Mouse (Mus musculus): Measurements from ENCODE around the gene Bckdha. TPM values are rescaled to one million over a fixed set of nuclear protein-coding genes. Genes with fewer than 3 reads are reported as not detected.
A peak's percentile ranks its signal among the peaks of the same experiment; 100 is the strongest.

Bckdha gene
- polyA plus RNA-seq, 1 experiment = 140 TPM

DNA sequence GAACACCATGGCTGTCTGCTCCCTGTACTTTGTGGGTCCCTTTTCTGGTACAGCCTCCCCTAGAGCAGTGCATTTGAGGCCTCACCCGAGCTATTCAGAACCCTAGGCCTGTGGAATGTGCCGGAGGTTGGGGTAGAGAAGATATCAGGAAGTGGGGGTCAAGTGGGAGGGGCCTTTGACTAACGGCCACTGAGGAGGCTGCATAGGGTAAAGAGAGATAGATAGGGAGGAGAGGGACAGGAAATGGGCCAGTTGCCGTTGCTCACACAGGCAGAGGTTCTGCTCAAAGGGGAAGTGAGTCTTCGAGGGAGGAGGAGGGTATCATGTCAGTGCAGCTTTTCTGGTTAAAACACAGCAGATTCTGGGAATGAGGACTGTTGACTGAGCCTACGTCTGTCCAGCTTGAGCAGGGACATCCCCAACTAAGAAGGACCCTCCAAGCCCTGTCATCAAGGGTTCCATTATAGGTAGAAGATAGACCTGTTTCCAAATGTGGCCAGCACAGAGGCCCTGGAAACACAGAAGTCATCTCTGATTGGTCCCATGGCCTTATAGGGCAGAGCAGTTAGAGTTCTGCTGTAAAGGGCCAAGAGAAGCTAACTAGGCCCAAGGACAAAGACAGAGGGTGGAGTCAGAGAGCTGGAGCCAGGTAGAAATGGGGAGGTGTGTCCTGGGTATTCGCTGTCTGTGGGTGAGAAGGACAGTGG is 24.8 kb upstream of the Bckdha start:
- TF ChIP-seq POLR2A (IDR thresholded peaks at IDR 0.05; ENCODE audit: borderline replicate concordance, extremely low read depth, low read depth, low read length) (no peak), CTCF (IDR thresholded peaks at IDR 0.05; ENCODE audit: insufficient read depth, low read length) (no peak)
- no peak for DNase-seq
- peaks cover 4% of the 10 kb centered on the region for H3K4me1 ChIP-seq (ENCODE audit: control insufficient read depth, insufficient read depth, low read length)
- 45% methylated on average over 7 of the region's 7 CpGs for WGBS
- no peak overlapping the region for H3K4me3 ChIP-seq (replicated peaks; ENCODE audit: extremely low read depth, low read depth, low read length)

DNA sequence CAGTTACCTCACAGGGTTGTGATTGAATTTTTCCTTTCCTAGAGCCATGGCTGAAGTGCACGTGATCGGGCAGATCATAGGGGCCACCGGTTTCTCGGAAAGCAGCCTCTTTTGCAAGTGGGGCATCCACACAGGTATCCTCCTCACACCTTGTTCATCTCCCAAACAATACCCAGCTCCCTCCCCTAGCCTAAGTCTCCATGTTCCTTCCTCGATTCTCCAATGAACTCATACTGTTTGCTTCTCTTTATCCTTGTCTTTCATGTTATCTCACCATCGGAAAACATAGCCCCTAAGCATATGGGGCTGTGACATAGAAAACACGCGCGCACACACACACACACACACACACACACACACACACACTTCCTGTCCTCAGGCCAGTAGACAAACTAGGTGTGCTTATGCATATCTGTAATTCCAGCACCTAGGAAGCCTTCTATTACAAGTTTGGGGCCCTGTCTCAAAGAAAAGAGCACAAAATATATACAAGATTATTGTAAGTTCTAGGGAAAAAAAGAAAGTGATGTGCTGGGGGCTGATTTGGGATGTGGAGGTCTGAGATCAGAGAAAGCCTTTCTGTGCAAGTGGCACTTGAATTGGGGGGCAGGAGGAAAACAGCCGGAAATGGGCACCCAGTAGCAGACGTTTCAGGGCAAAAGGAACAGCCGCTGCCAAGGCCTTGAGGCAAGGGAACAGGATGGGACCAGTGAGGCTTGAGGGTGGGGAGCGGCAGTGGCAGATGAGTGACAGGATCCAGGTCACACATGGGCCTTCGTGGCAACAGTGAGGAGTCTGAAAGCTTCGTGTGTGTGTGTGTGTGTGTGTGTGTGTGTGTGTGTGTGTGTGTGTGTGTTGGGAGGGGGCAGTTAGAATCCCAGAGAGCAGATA is 22.8 kb upstream of the Bckdha start:
- H3K4me1 ChIP-seq (ENCODE audit: control insufficient read depth, insufficient read depth, low read length) = peaks cover 4% of the 10 kb centered on the region
- TF ChIP-seq POLR2A (IDR thresholded peaks at IDR 0.05; ENCODE audit: borderline replicate concordance, extremely low read depth, low read depth, low read length) (no peak), CTCF (IDR thresholded peaks at IDR 0.05; ENCODE audit: insufficient read depth, low read length) (no peak)
- H3K4me3 ChIP-seq (replicated peaks; ENCODE audit: extremely low read depth, low read depth, low read length) = no peak overlapping the region
- no peak for DNase-seq
- WGBS = 56% methylated on average over 15 of the region's 15 CpGs

DNA sequence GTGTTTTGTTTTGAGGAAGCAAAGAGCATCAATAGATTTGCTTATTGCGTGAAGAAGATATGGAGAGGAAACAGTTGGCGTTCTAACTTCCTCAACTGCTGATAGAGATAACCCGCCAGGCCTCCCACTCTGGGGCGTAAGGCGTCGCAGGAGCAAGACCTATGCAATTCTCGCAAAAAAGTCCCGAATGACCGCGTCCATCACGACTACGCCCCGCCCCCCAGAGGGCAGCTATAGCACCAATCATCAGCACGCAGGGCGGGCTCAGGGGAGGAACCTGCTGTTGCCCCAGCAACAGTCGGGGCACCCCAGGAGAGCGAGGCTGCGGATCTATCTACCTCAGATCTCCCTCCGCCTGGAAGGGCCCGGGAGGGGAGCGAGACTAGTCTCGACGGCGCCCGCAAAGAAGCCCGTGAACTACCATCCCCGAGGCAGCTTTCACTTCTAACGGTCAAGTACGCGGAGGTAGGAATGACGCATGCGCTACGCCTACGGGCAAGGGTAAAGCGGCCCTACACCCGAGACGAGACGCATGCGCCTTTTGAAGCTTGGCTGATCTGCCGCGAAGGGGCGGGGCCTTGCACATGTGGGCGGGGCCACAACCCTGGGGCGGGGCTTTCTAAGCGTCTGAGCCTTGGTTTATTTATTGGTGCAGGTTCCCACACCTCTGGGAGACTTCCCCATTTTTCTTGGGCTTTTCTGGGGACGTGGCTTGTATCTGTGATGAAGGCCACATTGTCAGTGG is 21.9 kb upstream of the Bckdha start, which contains the start of gene B9d2:
Gene B9d2, plus strand, starts transcription at position 267 of the 745 bp plus-strand sequence.
- Histone ChIP-seq H3K4me1 (ENCODE audit: control insufficient read depth, insufficient read depth, low read length) (peaks cover 3% of the 10 kb centered on the region), H3K4me3 (replicated peaks; ENCODE audit: extremely low read depth, low read depth, low read length) (peak within 1 kb of the TSS; percentile 89)
- WGBS = under 1% methylated on average over 46 of the region's 46 CpGs
- DNase-seq = peak; percentile 98
- peak; percentile 65; the same call in 1 of the 2 replicates for TF ChIP-seq POLR2A (IDR thresholded peaks at IDR 0.05; ENCODE audit: borderline replicate concordance, extremely low read depth, low read depth, low read length)
- TF ChIP-seq CTCF (IDR thresholded peaks at IDR 0.05; ENCODE audit: insufficient read depth, low read length) = no peak

GRCm38 (mm10) chr7:25679971-25680370 is 21.2 kb upstream of the Bckdha start:
- Histone ChIP-seq H3K4me3 (replicated peaks; ENCODE audit: extremely low read depth, low read depth, low read length) (no peak overlapping the region), H3K4me1 (ENCODE audit: control insufficient read depth, insufficient read depth, low read length) (peaks cover 3% of the 10 kb centered on the region)
- 4% methylated on average over 6 of the region's 6 CpGs for WGBS
- TF ChIP-seq POLR2A (IDR thresholded peaks at IDR 0.05; ENCODE audit: borderline replicate concordance, extremely low read depth, low read depth, low read length) (no peak), CTCF (IDR thresholded peaks at IDR 0.05; ENCODE audit: insufficient read depth, low read length) (no peak)
- no peak for DNase-seq

GRCm38 (mm10) chr7:25677013-25677412 is 18.2 kb upstream of the Bckdha start:
- no peak for DNase-seq
- 85% methylated on average over 7 of the region's 7 CpGs for WGBS
- TF ChIP-seq POLR2A (IDR thresholded peaks at IDR 0.05; ENCODE audit: borderline replicate concordance, extremely low read depth, low read depth, low read length) = no peak
- no peak for TF ChIP-seq CTCF (IDR thresholded peaks at IDR 0.05; ENCODE audit: insufficient read depth, low read length)
- Histone ChIP-seq H3K4me1 (ENCODE audit: control insufficient read depth, insufficient read depth, low read length) (peaks cover 5% of the 10 kb centered on the region), H3K4me3 (replicated peaks; ENCODE audit: extremely low read depth, low read depth, low read length) (no peak overlapping the region)

GRCm38 (mm10) chr7:25676085-25676781 is 17.5 kb upstream of the Bckdha start:
- no peak overlapping the region for H3K4me3 ChIP-seq (replicated peaks; ENCODE audit: extremely low read depth, low read depth, low read length)
- DNase-seq = peak; percentile 86
- peaks cover 5% of the 10 kb centered on the region for H3K4me1 ChIP-seq (ENCODE audit: control insufficient read depth, insufficient read depth, low read length)
- no peak for TF ChIP-seq CTCF (IDR thresholded peaks at IDR 0.05; ENCODE audit: insufficient read depth, low read length)
- TF ChIP-seq POLR2A (IDR thresholded peaks at IDR 0.05; ENCODE audit: borderline replicate concordance, extremely low read depth, low read depth, low read length) = no peak
- WGBS = 16% methylated on average over 15 of the region's 15 CpGs

- WGBS = 55% methylated on average over 6 of the region's 6 CpGs
- no peak for DNase-seq
- H3K4me3 ChIP-seq (replicated peaks; ENCODE audit: extremely low read depth, low read depth, low read length) = no peak overlapping the region
Measured at GRCm38 (mm10) chr7:25675405-25675804, 16.6 kb upstream of the Bckdha start.

GRCm38 (mm10) chr7:25674719-25675300 is 16.0 kb upstream of the Bckdha start, which contains the start of gene Tmem91:
TSS of gene Tmem91 (minus strand) at chr7:25675166.
- no peak for DNase-seq
- Histone ChIP-seq H3K4me1 (ENCODE audit: control insufficient read depth, insufficient read depth, low read length) (peaks cover 5% of the 10 kb centered on the region), H3K4me3 (replicated peaks; ENCODE audit: extremely low read depth, low read depth, low read length) (no peak within 1 kb of the TSS)
- 2% methylated on average over 29 of the region's 29 CpGs for WGBS
- TF ChIP-seq CTCF (IDR thresholded peaks at IDR 0.05; ENCODE audit: insufficient read depth, low read length) = no peak
- no peak for TF ChIP-seq POLR2A (IDR thresholded peaks at IDR 0.05; ENCODE audit: borderline replicate concordance, extremely low read depth, low read depth, low read length)

More at GRCm38 (mm10) chr7:25675405-25675804, 16.6 kb upstream of the Bckdha start:
- peaks cover 5% of the 10 kb centered on the region for H3K4me1 ChIP-seq (ENCODE audit: control insufficient read depth, insufficient read depth, low read length)
- TF ChIP-seq POLR2A (IDR thresholded peaks at IDR 0.05; ENCODE audit: borderline replicate concordance, extremely low read depth, low read depth, low read length) (no peak), CTCF (IDR thresholded peaks at IDR 0.05; ENCODE audit: insufficient read depth, low read length) (no peak)
